Mouse (Mus musculus): ENCODE results near the gene Tmem233.

The Tmem233 gene
- long read RNA-seq, experiment 1, result 0 reads
- long read RNA-seq, experiment 2, result 0 reads

GRCm38 (mm10) chr5:116083081-116083480 is at the start of gene Tmem233:
TSS of gene Tmem233 (minus strand) at chr5:116083244.
- intact Hi-C loops (cut with DNase I), result no loop called here

DNA sequence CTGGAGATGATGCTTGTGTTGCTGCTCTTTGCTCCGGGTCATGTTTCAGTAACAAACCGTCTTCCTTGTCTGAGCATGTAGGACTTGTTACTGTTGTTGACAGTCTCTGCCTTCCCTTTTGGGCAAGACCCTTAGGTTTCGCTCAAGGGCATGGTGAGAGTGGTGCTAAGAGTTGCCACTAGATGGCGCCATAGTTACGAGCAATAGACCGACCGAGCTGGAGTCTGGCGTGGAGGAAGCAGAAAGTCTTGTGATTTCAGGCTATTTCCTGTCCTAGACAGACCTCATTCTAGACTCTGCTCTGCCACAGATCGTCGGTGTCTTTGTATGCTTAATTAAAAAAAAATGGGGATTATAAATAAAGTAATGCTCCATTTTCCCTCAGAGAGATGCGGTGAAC is 40.3 kb upstream of the Tmem233 start:
- intact Hi-C loops (cut with DNase I), result loop anchor here (5.0 to 10.0 kb wide), 2 partner anchors 86 to 351 kb away; no protein-coding TSS in a partner anchor

GRCm38 (mm10) chr5:116116567-116116966 is 33.5 kb upstream of the Tmem233 start:
- intact Hi-C loops (cut with DNase I), result no loop called here

DNA sequence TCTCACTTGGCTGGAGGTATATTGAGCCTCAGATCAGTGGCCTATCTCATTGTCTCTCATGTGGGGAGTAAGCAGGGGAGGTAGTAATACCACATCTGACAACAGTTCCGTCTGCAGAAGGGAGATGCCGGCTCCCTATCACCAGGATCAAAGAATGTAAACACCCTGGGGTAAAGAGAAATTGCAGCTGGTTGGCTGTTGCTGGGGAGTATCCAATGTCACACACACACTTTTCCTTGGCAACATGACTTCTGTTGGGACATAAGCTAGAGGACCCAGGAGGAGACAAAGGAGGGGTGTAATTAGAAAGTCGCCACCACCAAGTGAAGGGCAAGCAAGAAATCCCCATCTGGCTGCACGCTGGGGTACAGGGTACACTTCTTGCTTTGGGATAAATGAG is 33.1 kb upstream of the Tmem233 start:
- intact Hi-C loops (cut with DNase I), result no loop called here

DNA sequence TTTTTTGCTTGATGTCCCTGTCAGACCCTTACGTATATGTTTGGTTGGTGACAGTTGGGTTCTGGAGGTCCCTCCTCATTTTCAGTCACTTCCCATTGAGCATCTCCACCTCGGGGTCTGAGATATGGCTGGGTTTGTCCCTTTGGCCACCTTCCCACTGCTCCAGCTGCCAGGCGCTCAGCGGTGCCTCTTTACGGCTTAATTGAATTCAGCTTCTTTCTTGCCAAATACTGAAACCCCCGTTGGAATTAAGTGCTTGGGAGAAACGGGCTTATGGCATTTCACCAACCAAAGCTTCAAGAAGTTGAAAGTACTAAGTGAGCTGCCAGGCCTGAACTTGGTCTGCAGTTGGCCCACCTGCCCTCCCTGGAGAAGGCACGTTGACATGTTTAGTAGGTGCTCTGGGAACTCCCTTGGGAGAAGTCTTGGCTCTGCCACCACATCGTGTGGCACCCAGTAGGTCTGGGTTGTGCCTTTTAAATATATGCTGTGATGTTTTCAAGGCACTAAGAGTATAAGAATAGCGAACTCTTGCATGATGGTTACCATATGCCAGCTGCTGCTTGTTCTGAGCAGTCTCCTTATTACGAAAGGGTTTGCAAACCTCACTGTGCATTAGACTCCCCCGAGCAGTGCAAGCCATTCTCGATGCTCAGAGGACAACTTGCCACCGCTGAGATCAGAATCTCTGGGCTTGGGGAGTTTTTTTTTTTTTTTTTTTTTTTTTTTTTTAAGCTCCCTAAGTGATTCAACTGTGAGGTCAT is 32.2 kb upstream of the Tmem233 start:
- intact Hi-C loops (cut with DNase I), result no loop called here

DNA sequence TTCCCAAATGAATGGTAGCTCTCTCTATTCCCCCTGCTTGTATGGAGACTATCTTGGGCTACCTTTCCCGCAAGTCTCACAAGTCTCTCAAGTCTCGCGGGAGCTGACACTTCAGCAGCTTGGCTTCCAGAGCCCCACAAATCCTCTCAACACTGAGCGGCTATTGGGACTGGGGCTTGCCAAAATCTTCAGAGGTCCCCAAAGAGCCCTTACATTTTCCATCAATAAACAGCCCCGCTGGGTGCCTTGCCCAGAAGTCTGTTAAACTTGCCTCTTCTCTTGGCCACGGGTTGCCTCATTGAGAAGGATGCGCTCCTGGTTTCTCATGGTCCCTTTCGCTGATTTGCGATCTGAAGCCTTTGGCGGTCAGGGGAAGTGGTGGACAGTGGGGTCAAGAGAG is 25.6 kb upstream of the Tmem233 start:
- intact Hi-C loops (cut with DNase I), result no loop called here

DNA sequence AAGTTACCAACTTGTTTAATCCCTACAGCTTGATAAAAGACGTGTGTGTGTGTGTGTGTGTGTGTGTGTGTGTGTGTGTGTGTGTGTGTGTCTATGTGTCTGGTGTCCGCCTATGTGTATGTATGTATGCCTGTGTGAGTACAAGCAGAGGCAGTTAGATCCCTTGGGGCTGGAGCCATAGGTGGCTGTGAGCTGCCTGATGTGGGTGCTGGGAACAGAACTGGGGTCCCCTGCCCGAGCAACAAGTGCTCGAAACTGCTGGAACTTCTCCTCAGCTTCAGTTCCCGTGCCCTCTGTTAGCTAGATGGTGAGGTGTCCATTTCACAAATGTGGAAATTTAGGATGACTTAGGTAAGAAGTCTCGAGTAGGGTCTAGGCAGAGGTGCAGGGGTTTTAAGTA is 1.2 kb upstream of the Tmem233 start:
- intact Hi-C loops (cut with DNase I), result no loop called here

GRCm38 (mm10) chr5:116082241-116082900 is 673 bp downstream of the Tmem233 start:
- intact Hi-C loops (cut with DNase I), result no loop called here

- intact Hi-C loops (cut with DNase I), result no loop called here
These were observed 1.4 kb downstream of the Tmem233 start for GRCm38 (mm10) chr5:116081616-116082015.

DNA sequence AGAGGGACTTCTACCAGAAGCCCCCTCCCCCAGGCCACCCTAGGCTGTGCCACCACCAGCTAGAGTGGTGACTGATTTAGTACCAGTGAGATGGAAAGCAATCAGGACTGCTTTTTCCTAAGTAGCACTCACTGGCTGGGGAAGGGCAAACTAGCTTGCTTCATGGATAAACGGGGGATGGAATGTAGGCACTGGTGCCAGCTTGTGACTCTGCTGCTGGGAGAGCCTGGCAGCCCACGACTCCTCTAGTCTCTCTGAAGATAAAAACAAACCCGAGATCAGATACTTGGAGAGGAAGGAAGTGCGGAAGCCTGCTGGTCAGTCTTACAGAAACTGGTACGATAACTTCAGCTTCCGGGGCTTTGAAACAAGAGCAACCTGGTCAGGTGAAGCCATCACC is 2.3 kb downstream of the Tmem233 start:
- intact Hi-C loops (cut with DNase I), result no loop called here

GRCm38 (mm10) chr5:116069618-116070017 is 13.4 kb downstream of the Tmem233 start:
- intact Hi-C loops (cut with DNase I), result no loop called here

GRCm38 (mm10) chr5:116052826-116053225 is 30.2 kb downstream of the Tmem233 start:
- intact Hi-C loops (cut with DNase I), result no loop called here

- intact Hi-C loops (cut with DNase I), result no loop called here
These were observed 30.9 kb downstream of the Tmem233 start for GRCm38 (mm10) chr5:116052171-116052570.

GRCm38 (mm10) chr5:116049821-116050220 is 33.2 kb downstream of the Tmem233 start:
- intact Hi-C loops (cut with DNase I), result no loop called here

DNA sequence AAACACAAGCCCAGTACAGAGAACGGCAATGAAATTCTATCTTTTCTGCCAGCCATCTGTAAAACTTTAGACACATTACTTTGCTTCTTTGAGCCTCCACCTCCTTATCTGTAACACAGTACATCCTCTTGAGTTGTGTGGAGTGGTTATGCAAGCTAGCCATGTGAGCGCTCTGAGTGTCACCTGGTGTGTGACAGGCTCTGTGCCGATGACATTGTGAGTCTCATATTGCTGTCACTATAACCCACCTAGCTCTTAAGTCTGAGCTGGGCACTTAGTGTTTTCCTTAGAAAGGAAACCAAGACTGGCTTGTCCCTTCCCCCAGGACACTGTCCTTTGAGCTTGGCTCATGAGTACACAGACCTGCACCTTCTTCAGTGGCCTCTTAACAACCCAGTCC is 34.7 kb downstream of the Tmem233 start:
- intact Hi-C loops (cut with DNase I), result no loop called here

- intact Hi-C loops (cut with DNase I), result no loop called here
These were observed 36.8 kb downstream of the Tmem233 start for GRCm38 (mm10) chr5:116046246-116046645.

DNA sequence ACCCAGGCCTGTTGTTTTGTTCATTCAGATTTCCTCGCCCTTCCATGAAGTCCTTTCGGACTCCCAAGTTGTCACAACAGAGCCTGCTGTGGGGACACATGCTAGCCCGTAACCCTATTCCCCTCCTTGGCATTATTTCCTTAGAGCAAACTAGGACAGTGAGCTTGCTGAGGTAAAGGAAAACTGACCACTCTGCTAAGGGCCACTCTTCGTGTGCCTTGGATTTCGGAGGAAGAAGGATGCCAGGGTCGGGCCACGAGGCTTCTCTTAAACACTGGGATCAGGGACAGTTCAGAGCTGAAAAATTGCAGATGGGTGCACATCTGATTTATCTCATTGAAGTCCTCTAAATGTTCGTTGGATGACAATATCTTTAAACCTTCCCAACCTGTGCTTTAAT is 37.5 kb downstream of the Tmem233 start:
- intact Hi-C loops (cut with DNase I), result no loop called here

- intact Hi-C loops (cut with DNase I), result no loop called here
These were observed 40.8 kb downstream of the Tmem233 start for GRCm38 (mm10) chr5:116042241-116042640.

- intact Hi-C loops (cut with DNase I), result loop anchor here (5.0 kb wide), 2 partner anchors 83 to 173 kb away; no protein-coding TSS in a partner anchor
These were observed 43.3 kb downstream of the Tmem233 start for GRCm38 (mm10) chr5:116039706-116040105.

DNA sequence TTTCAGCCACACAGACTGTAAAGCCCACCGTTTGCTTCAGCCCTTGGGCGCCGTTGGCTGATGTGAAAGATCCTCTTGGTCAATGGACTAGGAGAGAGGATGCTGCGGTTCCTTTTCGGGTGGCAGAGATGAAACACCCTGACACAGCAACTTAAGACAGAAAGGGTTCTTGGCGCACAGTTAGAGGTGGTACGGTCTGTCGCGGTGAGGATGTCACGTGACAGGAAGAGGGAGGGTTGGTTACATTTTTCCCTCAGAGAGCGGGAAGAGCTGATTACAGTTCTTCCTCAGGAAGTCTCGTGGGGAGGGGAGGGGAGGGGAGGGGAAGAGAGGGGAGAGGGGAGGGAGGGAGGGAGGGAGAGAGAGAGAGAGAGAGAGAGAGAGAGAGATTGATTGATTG is 45.3 kb downstream of the Tmem233 start:
- intact Hi-C loops (cut with DNase I), result loop anchor here (5.0 kb wide), 2 partner anchors 85 to 175 kb away; no protein-coding TSS in a partner anchor

DNA sequence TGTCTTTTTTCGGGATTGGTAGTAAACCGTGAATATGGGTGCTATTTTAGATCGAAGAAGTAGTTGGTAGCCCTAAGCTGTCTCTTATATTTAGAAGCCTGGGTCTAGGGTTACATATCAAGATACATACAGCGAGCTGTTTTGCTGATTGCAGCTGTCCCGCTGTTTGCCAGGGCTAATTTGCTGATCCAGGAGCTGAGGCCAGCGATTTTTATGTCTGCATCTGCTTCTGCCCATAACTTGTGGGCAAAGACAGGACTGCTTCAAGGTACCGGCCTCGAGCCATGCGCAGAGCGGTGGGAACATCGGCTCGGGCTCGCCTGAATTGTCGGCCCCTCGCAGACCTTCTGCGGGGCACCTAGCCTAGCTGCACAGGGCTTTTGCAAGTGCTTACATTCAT is 46.6 kb downstream of the Tmem233 start:
- intact Hi-C loops (cut with DNase I), result loop anchor here (5.0 kb wide), 2 partner anchors 86 to 176 kb away; no protein-coding TSS in a partner anchor

- intact Hi-C loops (cut with DNase I), result no loop called here
These were observed 51.9 kb downstream of the Tmem233 start for GRCm38 (mm10) chr5:116031190-116031577.

All from adrenal gland (tissue).